Mouse (Mus musculus) skeletal muscle tissue, postnatal 0 days (tissue): Measurements from ENCODE around the gene Hivep2. TPM values are rescaled to one million over a fixed set of nuclear protein-coding genes. Genes with fewer than 3 reads are reported as not detected.

Experiments used
- polyA plus RNA-seq: library from polyadenylated mRNA; unstranded; fragments of >200 nt; fragmentation: Nextera tagmentation; extraction: Ambion mirVana; gene quantifications from 2 replicates; pipeline ENCODE4 v1.2.1, GENCODE M21; 2015

Hivep2 gene
- 8.4 and 10.6 TPM in 2 replicates for polyA plus RNA-seq

DNA sequence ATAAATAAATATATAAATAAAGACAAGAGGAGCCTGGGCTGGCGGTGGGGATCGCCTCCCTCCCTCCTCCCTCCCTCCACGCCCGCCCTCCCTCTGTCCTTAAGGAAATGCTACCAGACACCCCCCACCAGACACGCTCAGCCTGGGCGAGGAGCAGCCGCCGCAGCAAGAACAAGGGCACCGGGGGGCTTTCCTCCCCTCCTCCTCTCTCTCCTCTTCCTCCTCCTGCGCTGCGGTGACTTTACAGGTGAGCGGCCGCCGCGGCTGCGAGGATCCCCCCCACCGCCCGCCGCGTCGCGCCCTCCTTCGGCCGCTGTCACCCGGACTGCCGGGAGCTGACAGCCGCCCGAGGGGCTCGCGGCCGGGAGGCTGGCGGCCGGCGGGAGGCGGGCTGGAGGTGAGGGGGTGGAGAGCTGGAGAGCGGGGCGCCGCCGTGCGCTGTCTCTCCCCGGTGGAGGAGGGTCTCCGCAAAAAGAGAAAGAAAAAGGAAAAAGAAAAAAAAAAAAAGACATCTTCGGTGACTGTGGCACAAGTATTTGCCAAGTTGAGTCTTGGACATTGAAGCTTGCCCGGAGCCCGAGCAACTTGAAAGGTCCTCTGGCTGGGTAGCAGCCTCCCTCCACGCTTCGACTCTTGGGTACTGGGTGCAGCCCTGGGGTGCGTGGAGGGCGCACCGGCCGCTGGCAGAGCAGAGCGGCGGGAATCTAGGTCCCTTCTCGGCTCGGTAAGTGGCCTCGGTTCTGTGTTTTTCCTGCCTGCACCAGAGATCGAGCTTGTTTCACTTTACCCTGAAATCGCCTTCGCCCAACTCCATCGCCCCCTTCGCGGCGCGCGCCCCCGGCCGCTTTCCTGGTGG lies at the start of gene Hivep2:
Gene Hivep2 (plus strand): TSS at position 102 of the 856 bp plus-strand sequence.

Other genes with a start within 250 kb of the Hivep2 start
- 26.6 and 27.7 TPM in 2 replicates for gene Aig1, start 97.1 kb upstream of the Hivep2 start, polyA plus RNA-seq